Mouse (Mus musculus): Measurements from ENCODE around the gene Kctd2.
"Not testable (repeated sequence)": the region's sequence is repeated elsewhere in the genome, so short reads cannot be mapped to it uniquely, and the experiment has no call there.

Kctd2 gene

DNA sequence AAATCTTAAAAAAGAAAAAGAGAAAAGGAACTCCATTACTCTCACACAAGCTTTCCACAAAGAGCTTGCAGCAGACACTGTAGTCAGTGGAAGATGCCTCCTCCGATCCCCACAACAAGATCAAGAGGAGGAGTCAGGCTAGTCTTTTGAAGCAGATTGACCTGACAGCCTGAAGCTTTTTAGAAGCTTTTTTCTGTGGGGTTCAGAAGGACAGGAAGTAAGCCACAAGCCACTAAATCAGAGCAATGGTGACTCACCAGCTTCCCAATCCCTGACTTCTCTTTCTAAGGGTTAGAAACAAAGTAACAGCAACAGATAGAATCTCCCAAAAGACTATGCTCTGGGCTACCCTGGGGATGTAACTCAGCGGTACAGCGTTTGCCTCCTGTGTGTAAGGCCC is 19.4 kb downstream of the Kctd2 start:
- DNase-seq (ENCODE audit: low spot score), result no peak

DNA sequence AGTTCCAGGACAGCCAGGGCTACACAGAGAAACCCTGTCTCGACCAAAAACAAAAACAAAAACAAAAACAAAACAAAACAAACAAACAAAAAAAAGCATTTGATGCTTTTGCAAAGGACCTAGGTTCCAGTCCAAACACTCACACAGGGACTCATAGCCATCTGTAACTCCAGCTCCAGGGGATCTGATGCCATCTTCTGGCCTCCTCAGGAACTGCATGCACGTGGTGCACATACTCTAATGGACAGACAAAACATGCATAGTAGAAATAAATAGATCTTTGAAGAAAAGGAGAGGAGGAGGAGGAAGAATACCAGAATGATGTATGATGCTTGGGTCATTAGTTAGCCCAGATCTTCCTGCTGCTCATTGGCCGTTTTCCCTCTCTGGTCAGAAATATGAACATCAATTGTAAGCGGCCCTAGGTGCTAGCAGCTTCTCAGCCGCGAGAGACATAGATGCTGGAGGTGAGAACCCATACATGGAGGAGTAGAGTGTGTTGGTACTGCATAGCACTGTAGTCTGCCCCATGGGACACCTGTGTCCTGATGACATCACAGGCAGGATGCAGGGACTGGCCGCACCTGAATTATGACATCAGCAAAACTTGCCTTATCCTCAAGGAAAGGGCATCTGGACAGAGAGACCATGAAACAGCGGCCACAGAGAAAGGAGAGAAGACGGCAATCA is 20.1 kb downstream of the Kctd2 start, which contains the start of gene Trim80:
Gene Trim80 (plus strand): TSS at position 640 of the 690 bp plus-strand sequence.
- DNase-seq (ENCODE audit: low spot score), result no peak

DNA sequence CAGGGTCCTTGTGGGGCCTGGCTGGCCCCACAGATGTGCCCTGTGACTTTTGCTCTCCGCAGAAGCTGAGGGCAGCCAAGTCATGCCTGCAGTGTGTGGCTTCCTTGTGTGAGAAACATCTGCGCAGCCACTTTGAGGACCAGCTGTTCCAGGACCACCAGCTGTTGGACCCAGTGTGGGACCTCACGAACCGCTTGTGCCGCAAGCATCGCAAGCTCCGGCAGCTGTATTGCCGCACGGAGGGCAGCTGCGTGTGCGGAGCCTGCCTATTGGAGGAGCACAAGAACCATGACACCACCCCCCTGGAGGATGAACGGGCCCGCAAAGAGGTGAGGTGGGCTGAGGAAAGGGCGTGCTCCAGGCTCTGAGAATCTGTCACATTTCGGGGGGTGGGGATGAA is 21.5 kb downstream of the Kctd2 start:
- no peak for DNase-seq (ENCODE audit: low spot score)

DNA sequence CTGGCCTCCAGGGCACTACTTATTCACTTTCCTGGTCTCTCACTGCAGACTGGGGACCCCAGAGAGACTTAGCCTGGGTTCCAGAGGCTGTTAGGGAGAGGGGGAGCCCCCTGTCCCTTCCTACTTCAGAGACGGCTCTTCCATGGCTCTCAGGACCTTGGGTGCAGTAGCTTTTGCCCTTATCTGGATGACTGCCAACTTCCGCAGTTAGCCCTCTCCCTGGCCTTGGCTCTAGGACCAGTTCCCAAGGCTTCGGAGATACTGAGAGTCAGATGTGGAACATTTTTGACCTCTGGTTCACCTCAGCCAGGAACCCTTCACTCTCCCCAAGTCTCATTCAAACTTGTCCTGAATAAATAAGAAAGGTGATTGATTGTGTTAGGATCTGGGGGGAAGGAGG is 27.0 kb downstream of the Kctd2 start:
- no peak for DNase-seq (ENCODE audit: low spot score)

DNA sequence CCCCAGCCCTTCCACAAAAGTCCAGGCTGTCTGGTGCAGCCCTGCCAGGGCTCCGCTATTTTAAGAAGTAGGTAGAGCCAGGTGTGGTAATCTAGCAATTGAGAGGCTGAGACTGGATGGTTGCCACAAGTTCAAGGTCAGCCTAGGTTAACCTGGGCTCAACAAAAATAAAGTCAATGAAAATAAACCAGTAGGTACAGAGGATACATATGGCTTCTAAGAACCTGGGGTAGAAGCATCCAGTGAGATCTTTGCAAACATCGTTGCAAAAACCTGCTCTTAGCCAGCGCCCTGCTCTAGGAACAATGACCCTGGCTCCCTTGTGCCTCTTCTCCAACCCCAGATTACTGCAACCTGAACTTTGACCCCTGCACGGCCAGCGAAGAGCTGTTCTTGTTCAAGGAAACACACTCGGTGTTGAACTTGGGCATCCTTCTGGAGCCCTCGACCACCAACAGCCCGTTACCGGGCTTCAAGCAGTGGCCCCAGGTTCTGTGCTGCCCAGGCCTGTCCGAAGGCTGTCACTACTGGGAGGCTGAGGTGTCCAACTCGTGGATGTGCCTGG is 27.5 kb downstream of the Kctd2 start:
- no peak for DNase-seq (ENCODE audit: low spot score)

DNA sequence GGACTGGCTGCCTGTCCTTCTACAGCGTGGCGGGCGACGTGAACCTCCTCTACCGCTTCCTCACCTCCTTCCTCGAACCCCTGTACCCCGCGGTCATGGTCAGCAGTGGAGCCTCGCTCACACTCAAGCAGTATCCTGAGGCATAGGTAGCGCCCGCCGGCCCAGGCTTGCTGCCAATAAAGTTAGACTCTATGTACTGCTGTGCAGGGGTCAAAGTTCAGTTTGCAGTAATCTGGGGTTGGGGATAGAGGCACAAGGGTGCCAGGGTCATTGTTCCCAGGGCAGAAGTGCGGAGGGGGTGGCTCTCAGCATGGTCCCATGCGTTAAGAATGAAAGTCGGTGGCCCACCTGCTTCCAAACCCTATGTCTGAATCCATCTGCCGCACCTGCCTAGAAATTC is 28.1 kb downstream of the Kctd2 start:
- DNase-seq (ENCODE audit: low spot score), result no peak

DNA sequence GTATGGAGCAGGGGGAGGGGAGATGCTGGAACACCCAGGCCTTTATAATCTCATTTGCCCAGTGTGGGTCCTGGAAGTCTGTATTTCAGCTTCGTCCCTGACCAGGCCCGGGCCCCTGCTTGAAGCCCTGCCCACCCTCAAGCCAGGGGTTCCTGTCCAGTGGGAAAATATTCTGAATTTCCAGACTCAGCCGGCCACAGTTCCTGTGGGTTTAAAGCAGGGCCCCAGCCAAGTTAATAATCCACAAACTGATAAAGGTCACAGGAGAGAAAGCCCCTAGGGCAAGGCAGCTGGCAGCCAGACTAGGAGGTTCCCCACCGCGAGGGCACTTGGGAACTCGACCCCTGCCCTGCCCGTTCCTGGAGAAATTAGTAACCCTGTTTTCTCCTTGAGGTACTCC is 29.1 kb downstream of the Kctd2 start:
- DNase-seq (ENCODE audit: low spot score), result no peak

DNA sequence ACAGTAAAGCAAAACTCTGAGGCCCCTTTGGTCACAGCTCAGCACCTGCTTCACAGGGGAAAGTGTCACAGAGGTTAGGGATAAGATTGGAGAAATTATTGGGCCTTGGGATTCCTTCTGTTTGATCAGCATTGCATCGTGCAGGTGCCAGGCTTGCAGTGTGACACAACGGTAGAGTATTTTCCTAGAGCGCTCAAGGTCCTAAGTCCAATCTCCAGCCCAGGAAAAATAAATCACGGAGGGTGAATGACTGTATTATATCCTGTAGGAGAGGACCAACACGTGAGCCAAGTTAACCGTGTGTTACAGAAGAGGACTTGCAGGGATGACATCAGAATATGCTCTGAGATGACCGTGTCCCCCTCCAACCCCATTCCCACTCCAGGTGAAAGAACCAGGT is 30.2 kb downstream of the Kctd2 start:
- DNase-seq (ENCODE audit: low spot score), result no peak

DNA sequence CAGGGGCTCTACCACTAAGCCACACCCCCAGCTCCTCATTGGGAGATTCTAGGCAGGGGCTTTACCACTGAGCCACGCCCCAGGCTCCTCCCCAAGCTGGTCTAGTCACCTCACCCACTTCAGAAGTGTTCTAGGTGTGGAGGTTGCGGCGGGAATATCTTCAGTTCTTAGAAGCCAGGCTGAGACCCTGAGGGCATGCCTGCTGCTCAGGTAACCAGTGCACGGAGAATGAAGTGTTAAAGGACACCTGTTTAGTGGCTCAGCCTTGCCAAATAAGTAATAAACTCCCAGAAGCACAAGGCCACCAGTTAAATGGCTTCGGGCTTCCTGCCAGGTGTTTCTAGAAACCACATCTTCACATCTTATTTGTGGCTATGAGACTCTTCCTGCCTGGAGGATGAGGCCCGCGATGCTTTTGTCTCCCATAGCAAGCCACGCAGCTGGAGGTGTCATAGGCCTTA is 31.9 kb downstream of the Kctd2 start:
- peak; percentile 89 for DNase-seq (ENCODE audit: low spot score)

DNA sequence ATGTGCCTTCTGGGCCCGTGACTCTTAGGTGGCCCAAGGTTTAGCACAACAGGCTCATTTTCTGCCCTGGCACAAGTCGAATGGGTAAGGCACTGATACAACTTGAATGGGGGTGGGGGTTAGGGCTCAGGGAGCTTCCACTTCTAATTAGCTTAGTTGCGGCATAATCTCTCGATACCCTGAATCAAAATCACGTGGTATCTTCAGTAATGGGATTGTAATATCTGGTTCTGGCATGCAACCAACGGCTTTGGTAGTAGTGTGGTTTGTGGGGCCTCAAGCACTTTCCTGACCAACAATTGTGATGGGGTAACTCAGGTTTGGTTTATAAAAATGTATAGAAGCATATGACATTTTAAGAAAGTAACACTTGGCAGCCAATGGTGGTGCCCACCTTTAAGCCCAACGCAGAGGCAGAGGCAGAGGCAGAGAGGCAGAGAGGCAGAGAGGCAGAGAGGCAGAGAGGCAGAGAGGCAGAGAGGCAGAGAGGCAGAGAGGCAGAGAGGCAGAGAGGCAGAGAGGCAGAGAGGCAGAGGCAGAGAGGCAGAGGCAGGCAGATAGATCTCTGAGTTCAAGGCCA is 32.4 kb downstream of the Kctd2 start:
- no peak for DNase-seq (ENCODE audit: low spot score)

DNA sequence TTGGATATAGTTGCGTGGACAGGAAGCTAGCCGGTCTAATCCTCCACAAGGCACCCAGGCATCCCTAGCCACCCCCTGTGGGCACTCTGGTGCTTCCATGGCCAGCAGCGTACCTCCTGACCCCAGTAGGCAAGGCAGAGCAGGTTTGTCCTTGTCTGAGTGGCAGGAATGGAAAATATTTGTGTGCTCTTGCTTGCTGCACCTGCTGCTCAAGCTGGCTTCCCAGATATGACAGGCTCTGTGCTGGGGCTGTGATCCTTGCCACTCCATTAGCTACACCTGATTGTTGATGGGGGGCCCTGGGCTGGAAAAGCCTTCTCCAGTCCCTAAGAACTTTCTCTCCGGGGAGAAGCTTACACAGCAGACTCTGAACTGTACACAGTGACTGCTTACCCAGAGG is 33.4 kb downstream of the Kctd2 start:
- DNase-seq (ENCODE audit: low spot score), result no peak

DNA sequence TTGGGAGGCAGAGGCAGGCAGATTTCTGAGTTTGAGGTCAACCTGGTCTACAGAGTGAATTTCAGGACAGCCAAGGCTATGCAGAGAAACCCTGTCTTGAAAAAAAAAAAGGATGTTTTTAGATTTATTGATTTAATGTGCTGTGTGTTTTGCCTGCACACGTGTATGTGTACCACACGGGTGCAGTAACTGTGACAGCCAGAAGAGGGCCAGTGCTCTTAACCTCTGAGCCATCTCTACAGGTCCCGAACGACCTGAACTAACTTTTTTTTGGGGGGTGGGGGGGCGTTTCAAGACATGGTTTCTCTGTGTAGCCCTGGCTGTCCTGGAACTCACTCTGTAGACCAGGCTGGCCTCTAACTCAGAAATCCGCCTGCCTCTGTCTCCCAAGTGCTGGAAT is 34.9 kb downstream of the Kctd2 start:
- not testable (repeated sequence) for DNase-seq (ENCODE audit: low spot score)

DNA sequence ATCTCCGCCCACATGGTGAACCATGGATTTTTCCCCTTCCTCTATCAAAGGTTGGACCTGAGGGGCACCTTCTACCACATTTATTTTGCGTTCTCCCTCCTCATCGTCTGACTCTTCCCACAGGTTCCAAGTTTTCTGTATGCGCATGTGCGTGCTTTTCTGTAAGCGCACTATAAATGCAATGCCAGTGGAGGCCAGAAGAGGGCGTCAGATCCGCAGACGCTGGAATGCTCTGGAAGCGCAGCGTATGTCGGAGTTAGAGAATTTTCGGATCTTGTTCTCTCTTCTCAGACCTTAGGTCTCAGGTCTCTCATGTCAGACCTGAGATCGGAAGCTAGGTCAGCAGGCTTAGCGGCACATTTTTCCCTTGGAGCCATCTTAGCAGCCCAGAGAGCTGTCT is 35.7 kb downstream of the Kctd2 start:
- DNase-seq (ENCODE audit: low spot score), result no peak

DNA sequence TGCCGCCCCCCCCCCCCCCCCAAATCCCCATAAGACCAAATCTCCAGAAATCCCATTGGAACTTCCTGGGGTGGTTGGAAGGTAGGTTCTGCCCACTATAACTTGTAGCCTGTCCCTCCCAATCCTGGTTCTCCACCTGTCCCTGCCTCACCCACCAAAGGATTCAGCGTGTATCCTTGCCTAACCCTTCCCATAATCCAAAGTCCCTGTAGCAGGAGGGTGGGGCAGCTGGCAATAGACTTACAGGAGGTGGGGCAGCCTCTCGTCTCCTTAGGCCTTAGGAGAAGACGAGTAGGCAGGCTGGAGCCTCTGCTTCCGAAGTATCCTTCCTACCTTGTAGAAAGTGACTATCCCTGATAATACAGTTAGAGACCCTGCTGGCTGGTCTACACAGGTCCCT is 36.3 kb downstream of the Kctd2 start:
- DNase-seq (ENCODE audit: low spot score), result no peak

DNA sequence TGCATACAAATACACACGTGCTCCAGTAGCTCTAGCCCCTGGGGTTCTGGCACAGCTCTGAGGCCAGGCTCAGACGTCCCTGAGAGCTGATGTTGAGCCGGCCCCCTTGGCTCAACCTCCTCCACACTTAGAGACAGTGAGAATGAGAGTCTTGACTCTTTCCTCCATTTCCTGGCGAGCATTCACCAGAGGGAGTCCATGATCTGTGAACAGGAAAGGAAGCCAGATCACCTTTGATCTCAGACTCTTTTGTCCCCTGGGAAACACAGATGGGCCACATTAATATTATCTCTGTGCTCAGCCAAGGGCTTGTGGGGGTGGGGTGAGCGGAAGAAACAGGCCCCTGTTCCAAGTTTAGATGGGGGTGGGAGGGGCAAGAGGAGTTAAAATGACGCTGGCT is 37.5 kb downstream of the Kctd2 start:
- no peak for DNase-seq (ENCODE audit: low spot score)

DNA sequence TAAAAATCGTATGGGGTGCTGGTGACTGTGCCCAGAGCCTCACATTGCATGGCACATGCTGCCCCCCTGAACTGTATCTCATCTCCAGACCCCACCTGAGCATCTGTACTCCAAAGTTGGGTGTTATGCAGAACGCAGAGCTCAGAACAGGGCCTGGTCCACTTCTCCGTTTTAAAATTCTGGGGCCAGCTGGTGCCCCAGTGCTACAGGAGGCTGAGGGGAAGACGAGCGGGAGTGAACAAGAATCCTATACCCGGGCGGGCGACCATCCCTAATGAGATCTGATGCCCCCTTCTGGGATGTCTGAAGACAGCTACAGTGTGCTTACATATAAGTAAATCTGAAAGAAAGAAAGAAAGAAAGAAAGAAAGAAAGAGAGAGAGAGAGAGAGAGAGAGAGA is 41.0 kb downstream of the Kctd2 start:
- DNase-seq (ENCODE audit: low spot score), result no peak

DNA sequence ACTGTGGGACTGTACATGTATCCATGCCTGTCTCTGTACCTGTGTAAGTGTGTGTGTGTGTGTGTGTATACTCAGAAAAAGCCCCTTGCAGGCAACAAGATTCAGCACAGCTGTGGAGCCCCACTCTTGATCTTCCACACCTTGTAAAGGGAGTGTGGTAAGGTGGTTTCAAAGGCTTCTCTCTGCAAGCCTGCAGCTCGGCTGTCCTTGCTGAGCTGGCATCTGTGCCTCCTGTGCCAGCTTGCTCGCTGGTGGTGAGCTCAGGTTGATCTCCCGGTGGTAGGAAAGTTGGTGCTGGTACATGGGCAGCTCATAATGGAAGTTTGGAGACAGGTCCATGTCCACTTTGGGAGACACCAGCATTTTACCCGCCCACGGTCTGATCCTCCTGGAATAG is 41.9 kb downstream of the Kctd2 start:
- DNase-seq (ENCODE audit: low spot score), result peak; percentile 50

DNA sequence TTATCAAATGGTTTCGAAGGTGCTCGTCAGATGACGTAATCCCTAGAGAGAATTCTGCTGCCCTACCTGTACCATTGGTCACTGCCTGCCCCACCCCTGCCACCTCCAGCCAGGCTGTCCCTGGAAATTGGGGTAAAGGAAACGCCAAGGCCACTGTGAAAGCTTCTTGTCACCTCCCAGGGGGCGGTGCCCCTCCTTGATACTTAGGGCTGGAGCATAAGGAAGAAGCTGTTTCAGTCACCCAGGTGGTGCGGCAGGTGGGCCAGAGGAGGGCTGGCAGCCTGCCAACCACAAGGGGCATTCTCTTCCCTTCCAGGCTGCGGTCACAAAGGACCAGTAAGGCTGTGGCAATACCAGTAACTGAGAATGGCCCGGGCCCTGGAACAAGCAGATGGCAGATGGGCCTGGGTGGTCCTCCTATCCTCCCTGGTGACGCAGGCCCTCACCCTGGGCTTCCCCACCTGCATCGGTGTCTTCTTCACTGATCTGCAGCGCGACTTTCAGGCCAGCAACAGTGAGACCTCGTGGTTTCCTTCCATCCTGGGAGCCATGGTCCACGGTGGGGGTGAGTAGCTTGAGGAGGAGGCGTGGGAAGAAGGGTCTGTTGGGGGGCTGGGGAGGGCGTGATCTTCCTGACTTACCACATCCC is 42.4 kb downstream of the Kctd2 start, which contains the start of gene Slc16a5:
Gene Slc16a5 (plus strand): TSS at position 232 of the 649 bp plus-strand sequence.
- peak; percentile 56 for DNase-seq (ENCODE audit: low spot score)

DNA sequence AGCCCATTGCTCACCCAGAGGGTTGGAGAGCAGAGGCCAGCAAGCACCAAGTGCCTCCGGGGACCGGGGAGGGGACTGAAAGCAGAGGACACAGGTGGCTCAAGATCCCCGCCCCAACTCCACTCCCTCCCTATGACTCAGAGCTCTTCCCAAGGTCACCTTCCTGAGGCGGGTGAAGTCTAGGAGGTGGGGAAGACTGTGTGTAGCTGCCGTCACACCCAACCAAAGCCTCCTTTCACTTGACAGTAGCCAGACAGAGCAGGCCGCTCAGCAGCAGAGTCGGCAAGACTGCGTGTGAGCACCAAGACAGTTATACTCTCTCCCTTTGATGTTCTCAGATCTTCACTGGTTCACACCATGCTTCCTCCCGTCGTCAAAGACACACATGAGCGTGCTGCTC is 43.5 kb downstream of the Kctd2 start:
- peak; percentile 76 for DNase-seq (ENCODE audit: low spot score)

DNA sequence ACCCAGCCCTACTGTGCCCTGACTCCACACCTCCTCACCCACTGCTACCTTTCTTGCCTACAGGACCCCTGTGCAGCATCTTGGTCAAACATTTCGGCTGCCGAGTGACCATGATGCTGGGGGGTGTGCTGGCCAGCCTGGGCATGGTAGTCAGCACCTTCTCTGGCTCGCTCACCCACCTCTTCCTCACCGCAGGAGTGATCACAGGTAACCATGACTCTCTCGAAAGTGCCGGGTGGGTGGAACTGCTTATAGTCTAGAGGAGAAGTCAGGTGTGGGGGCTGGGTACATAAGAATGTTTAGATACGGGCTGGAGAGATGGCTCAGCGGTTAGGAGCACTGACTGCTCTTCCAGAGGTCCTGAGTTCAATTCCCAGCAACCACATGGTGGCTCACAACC is 44.9 kb downstream of the Kctd2 start:
- DNase-seq (ENCODE audit: low spot score), result peak; percentile 45

DNA sequence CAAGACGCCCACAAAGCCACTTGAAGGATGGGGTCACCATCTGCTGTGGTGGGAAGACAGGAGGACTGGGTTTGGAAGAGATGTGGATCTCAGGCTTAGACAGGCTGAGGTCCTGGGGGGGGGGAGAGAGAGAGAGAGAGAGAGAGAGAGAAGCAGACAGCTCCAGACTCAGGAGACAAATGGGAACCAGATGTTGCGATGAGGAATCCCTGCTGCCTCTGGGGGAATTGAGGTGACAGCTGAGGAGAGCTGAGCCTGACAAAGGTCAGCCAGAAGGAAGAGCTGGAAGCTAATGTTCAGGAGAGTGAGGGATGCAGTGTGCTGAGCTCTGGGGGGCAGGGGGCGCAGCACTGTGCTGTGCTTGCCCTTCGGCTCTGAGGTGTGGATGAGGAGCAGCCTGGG is 47.3 kb downstream of the Kctd2 start:
- DNase-seq (ENCODE audit: low spot score), result no peak

DNA sequence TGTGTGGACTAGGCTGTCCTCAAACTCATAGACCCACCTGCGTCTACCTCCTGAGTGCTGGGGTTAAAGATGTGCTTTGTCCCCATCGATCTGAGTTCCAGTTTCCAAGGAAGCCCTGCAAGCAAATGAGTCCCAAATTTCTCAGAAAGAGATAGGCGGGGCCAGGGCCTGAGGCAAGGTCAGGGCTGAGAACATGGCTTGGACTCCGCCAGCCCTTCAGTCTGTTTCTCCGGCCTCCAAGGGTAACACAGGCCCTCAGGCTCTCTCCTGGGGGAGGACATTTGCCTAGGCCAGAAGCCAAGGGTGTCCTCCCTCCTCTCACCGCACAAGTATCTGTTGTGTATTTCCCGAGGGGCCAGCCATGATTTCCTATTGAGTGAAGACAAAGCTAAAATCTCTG is 52.3 kb downstream of the Kctd2 start:
- no peak for DNase-seq (ENCODE audit: low spot score)

DNA sequence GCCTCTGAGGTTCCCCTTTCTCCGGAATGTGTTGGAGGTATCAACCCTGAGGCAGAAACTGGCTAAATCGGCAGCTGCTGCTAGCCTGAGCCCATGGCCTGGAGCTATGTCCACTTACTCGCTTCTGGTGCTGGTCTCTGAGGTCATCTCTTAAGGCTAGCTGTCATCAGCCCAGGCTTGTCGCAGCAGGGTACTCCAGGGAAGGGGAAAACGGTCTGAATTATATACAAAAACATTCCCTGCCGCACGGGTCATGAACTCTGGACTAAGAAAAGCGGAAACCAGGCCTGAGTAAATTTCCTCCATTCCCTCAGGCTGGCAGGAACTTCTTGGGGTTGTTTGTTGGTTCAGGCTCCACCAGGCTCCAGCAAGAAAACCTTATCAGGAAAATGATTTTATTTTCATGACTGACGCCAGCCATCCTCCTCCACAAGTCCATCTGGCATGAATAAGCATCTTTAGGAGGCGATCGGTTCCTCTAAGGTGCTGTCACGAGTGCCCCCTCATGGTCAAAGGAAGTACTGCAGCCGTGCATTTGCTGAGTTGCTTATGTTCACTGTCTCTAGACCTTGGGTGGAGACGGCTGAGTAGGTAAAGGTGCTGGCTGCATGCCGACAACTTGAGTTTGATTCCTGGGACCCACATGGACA is 53.8 kb downstream of the Kctd2 start:
- DNase-seq (ENCODE audit: low spot score), result peak; percentile 87

All from T-cell, adult 2 months (primary cell).